Mouse (Mus musculus) stomach, embryonic 16.5 days (tissue): Measurements from ENCODE around the gene Cfb. TPM values are rescaled to one million over a fixed set of nuclear protein-coding genes. Genes with fewer than 3 reads are reported as not detected.

Experiments
- ATAC-seq: fragments of 200-750 bp; cut with Nextera tagmentation; 2 replicates; pipeline ENCODE4 v1.8.0; 2017; ENCODE audit warnings: moderate number of reproducible peaks, moderate TSS enrichment; ENCODE audit not compliant: insufficient read depth, low FRiP score
- H3K27ac ChIP-seq: fragments of 300-500 bp; sonication (generic); 2 replicates; pipeline ENCODE4 v1.5.1; 2014; ENCODE audit warnings: low read length
- H3K27me3 ChIP-seq: fragments of 300-500 bp; sonication (generic); 2 replicates; pipeline ENCODE4 v1.6.1; 2014; ENCODE audit warnings: low read length, control low read depth, mixed read lengths; ENCODE audit not compliant: control insufficient read depth, insufficient read depth
- H3K36me3 ChIP-seq: fragments of 300-500 bp; sonication (generic); 2 replicates; pipeline ENCODE4 v1.6.1; 2014; ENCODE audit warnings: low read length; ENCODE audit not compliant: control insufficient read depth, insufficient read depth
- H3K4me1 ChIP-seq: fragments of 300-500 bp; sonication (generic); 2 replicates; pipeline ENCODE4 v1.6.1; 2014; ENCODE audit warnings: low read length, control low read depth, mixed read lengths; ENCODE audit not compliant: control insufficient read depth, insufficient read depth
- H3K4me2 ChIP-seq: fragments of 300-500 bp; sonication (generic); 2 replicates; pipeline ENCODE4 v1.6.1; 2014; ENCODE audit warnings: low read depth, low read length, mixed read lengths
- H3K4me3 ChIP-seq: fragments of 300-500 bp; sonication (generic); replicated peaks from 2 replicates; pipeline ENCODE4 v1.5.1; 2014; ENCODE audit warnings: mild to moderate bottlenecking, low read length
- H3K9ac ChIP-seq: fragments of 300-500 bp; sonication (generic); 2 replicates; pipeline ENCODE4 v1.6.1; 2014; ENCODE audit warnings: low read length
- H3K9me3 ChIP-seq: fragments of 300-500 bp; sonication (generic); replicated peaks from 2 replicates; pipeline ENCODE4 v1.6.1; 2016; ENCODE audit warnings: low read length, control low read depth; ENCODE audit not compliant: control insufficient read depth
- WGBS: fragments of 180-500 bp; shearing (Covaris S2); extraction: QIAGEN DNeasy Blood & Tissue Kit; methylation state at CpG from one replicate; pipeline ENCODE4 v1.1.7; 2014; 5-methylcytosine and 5-hydroxymethylcytosine counted together
- polyA plus RNA-seq: library from polyadenylated mRNA; unstranded; fragments of >200 nt; fragmentation: Nextera tagmentation; extraction: Ambion mirVana; gene quantifications from 2 replicates; pipeline ENCODE4 v1.2.1, GENCODE M21; 2015

Gene Cfb
- polyA plus RNA-seq, 1 experiment from 2014 or later: 27.8 TPM

- Histone ChIP-seq H3K4me1 (peaks cover 25% of the 10 kb centered on the region), H3K4me2 (peak within 1 kb of the TSS; percentile 84), H3K27ac (peak within 1 kb of the TSS; percentile 95), H3K9me3 (no peaks in the 10 kb centered on the region), H3K27me3 (no peaks in the 10 kb centered on the region), H3K36me3 (peaks cover 15% of the 10 kb centered on the region; the same call in 1 of the 2 replicates), H3K9ac (peak within 1 kb of the TSS; percentile 99), H3K4me3 (peak within 1 kb of the TSS; percentile 92)
- ATAC-seq: peak; percentile 55
- 0% methylated on average over 42 of the region's 44 CpGs for WGBS
Measured at GRCm38 (mm10) chr17:34898160-34898586, 35.9 kb upstream of the Cfb start, which contains the start of the genes C2 and Ehmt2. TSS of gene C2 (minus strand) at chr17:34898265. TSS of gene Ehmt2 (plus strand) at chr17:34898469.

GRCm38 (mm10) chr17:34897373-34898159, 35.2 kb upstream of the Cfb start:
- Histone ChIP-seq H3K9ac (peak overlapping the region; percentile 99), H3K9me3 (no peaks in the 10 kb centered on the region), H3K4me3 (peak overlapping the region; percentile 92), H3K27ac (peak overlapping the region; percentile 95), H3K36me3 (0 out of 2 replicates have a peak, but pooled peaks cover 10% of the 10 kb centered on the region), H3K27me3 (no peaks in the 10 kb centered on the region), H3K4me2 (peak overlapping the region; percentile 84), H3K4me1 (peaks cover 25% of the 10 kb centered on the region)
- 13% methylated on average over 10 of the region's 10 CpGs for WGBS
- ATAC-seq: no peak

- 82% methylated on average over 17 of the region's 17 CpGs for WGBS
- no peaks in the 10 kb centered on the region for H3K27me3 ChIP-seq
- no peak for ATAC-seq
- H3K4me3 ChIP-seq: no peak overlapping the region
- no peaks in the 10 kb centered on the region for H3K9me3 ChIP-seq
- 0 out of 2 replicates have a peak, but pooled peaks cover 8% of the 10 kb centered on the region for H3K36me3 ChIP-seq
- no peak overlapping the region for H3K27ac ChIP-seq
- H3K9ac ChIP-seq: no peak overlapping the region
- H3K4me2 ChIP-seq: no peak overlapping the region
- peaks cover 25% of the 10 kb centered on the region for H3K4me1 ChIP-seq
Measured at GRCm38 (mm10) chr17:34896366-34896765, 34.0 kb upstream of the Cfb start.

GRCm38 (mm10) chr17:34895724-34896123, 33.4 kb upstream of the Cfb start:
- Histone ChIP-seq H3K36me3 (0 out of 2 replicates have a peak, but pooled peaks cover 8% of the 10 kb centered on the region), H3K9ac (peak overlapping the region; percentile 94; the same call in 1 of the 2 replicates), H3K27ac (peak overlapping the region; percentile 93; the same call in 1 of the 2 replicates), H3K4me1 (peaks cover 25% of the 10 kb centered on the region), H3K4me2 (peak overlapping the region; percentile 71), H3K9me3 (no peaks in the 10 kb centered on the region), H3K27me3 (no peaks in the 10 kb centered on the region), H3K4me3 (peak overlapping the region; percentile 80)
- WGBS: 90% methylated on average over 15 of the region's 15 CpGs
- no peak for ATAC-seq

GRCm38 (mm10) chr17:34894801-34895530, 32.6 kb upstream of the Cfb start:
- Histone ChIP-seq H3K9me3 (no peaks in the 10 kb centered on the region), H3K27me3 (no peaks in the 10 kb centered on the region), H3K27ac (peak overlapping the region; percentile 93), H3K4me2 (peak overlapping the region; percentile 71), H3K36me3 (0 out of 2 replicates have a peak, but pooled peaks cover 8% of the 10 kb centered on the region), H3K4me3 (peak overlapping the region; percentile 80), H3K4me1 (peaks cover 22% of the 10 kb centered on the region), H3K9ac (peak overlapping the region; percentile 94)
- peak; percentile 11 for ATAC-seq
- WGBS: 6% methylated on average over 51 of the region's 51 CpGs

- Histone ChIP-seq H3K4me2 (peak overlapping the region; percentile 71), H3K36me3 (0 out of 2 replicates have a peak, but pooled peaks cover 8% of the 10 kb centered on the region), H3K9ac (peak overlapping the region; percentile 94), H3K27me3 (no peaks in the 10 kb centered on the region), H3K9me3 (no peaks in the 10 kb centered on the region), H3K27ac (peak overlapping the region; percentile 93), H3K4me1 (peaks cover 22% of the 10 kb centered on the region), H3K4me3 (peak overlapping the region; percentile 80)
- ATAC-seq: peak; percentile 92
- 1% methylated on average over 43 of the region's 51 CpGs for WGBS
Measured at GRCm38 (mm10) chr17:34894074-34894597, 31.8 kb upstream of the Cfb start.

- 72% methylated on average over 12 of the region's 12 CpGs for WGBS
- Histone ChIP-seq H3K4me2 (peak overlapping the region; percentile 71), H3K9ac (peak overlapping the region; percentile 61), H3K27me3 (no peaks in the 10 kb centered on the region), H3K36me3 (0 out of 2 replicates have a peak, but pooled peaks cover 8% of the 10 kb centered on the region), H3K4me3 (peak overlapping the region; percentile 80; the same call in 1 of the 2 replicates), H3K27ac (peak overlapping the region; percentile 93), H3K9me3 (no peaks in the 10 kb centered on the region), H3K4me1 (peaks cover 22% of the 10 kb centered on the region)
- ATAC-seq: no peak
Measured at GRCm38 (mm10) chr17:34893072-34893824, 30.9 kb upstream of the Cfb start.

GRCm38 (mm10) chr17:34891377-34891776, 29.1 kb upstream of the Cfb start:
- H3K36me3 ChIP-seq: 0 out of 2 replicates have a peak, but pooled peaks cover 6% of the 10 kb centered on the region
- H3K27ac ChIP-seq: no peak overlapping the region
- WGBS: 91% methylated on average over 2 of the region's 2 CpGs
- H3K4me2 ChIP-seq: no peak overlapping the region
- no peaks in the 10 kb centered on the region for H3K27me3 ChIP-seq
- no peak overlapping the region for H3K4me3 ChIP-seq
- ATAC-seq: no peak
- no peaks in the 10 kb centered on the region for H3K9me3 ChIP-seq
- no peak overlapping the region for H3K9ac ChIP-seq
- peaks cover 12% of the 10 kb centered on the region for H3K4me1 ChIP-seq
